Mouse (Mus musculus) G1E (cell line): ENCODE measurements around the gene Lrrfip1.

Experiments
- CTCF ChIP-seq: IDR thresholded peaks from 2 replicates; pipeline ENCODE4 v1.5.1; 2012; ENCODE audit warnings: low read depth, low read length, inconsistent platforms, mixed read lengths
- GATA1 ChIP-seq: IDR thresholded peaks from 2 replicates; pipeline ENCODE4 v1.6.1; 2012; ENCODE audit warnings: borderline replicate concordance, low read length, inconsistent platforms, mixed read lengths
- GATA2 ChIP-seq: IDR thresholded peaks from 2 replicates; pipeline ENCODE4 v1.6.1; 2012; ENCODE audit warnings: low read depth, low read length, inconsistent platforms, borderline replicate concordance
- POLR2AphosphoS5 ChIP-seq: IDR thresholded peaks from 2 replicates; pipeline ENCODE4 v1.6.1; 2012; ENCODE audit warnings: low read depth, low read length, inconsistent platforms; ENCODE audit not compliant: insufficient replicate concordance
- TAL1 ChIP-seq: conservative IDR thresholded peaks from 2 replicates; pipeline ENCODE4 v1.6.1; 2012; ENCODE audit warnings: low read depth, low read length, inconsistent platforms, mixed read lengths

- TF ChIP-seq GATA1 = no peak
- no peak for TF ChIP-seq CTCF
- TF ChIP-seq TAL1 = no peak
- TF ChIP-seq GATA2 = no peak
- TF ChIP-seq POLR2AphosphoS5 = no peak
Observed at GRCm38 (mm10) chr1:91021304-91021703, 22.8 kb downstream of the Lrrfip1 start.
